Comparison of ENCODE assay signal across 8 mouse cellular contexts in the genomic region with DNA sequence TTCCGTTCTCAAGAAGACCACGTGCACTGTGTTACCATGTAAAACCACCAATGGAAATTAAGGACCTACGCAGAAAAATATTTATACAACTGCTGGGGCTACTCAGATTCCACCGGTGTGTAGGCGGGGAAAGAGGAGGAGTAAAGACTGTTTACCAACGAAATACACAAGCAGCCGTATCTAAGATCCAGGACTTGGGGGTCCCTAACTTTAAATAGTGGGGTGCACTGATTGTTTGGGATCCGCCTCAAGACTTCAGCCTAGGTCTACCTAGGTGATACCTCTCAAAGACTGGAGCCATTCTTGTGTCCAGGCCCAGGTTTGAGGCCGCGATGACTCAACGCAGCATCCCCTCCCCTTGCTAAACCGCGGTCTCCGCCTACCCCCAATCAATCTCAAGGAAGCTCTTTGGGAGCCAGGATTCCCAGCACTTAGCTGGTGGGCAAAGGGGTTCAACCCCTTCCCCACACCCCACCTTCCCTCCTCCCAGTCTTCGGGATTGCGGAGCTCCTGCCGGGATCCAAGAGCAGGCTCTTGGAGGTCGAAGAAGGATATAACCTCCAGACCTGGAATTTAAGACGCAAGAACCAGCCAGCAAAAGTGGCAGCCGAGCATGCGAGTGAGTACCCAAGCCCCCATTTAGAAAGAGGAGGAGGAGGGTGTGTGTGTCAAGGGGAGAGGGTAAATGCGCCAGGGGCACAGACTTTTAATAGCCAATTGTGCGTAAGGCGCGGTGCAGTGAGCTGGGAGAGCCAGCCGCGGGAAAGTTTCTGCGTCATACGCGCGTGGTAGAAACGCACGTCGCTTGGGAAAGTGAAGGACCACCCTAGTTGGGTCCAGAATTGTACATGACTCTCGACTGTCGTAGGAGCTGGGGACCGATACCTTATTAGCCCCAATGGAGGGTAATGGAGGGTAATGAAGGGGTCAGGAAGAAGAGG. TPM values are rescaled to one million over a fixed set of nuclear protein-coding genes. Genes with fewer than 3 reads are reported as not detected.
DNase-seq lines count a peak whose midpoint lies in the region; ATAC-seq and TF ChIP-seq lines count a peak whose summit lies in the region.

No protein-coding gene starts in this region.

- H3K9me3 ChIP-seq in heart, embryonic 10.5 days, result no peaks in the 10 kb centered on the region
- no peaks in the 10 kb centered on the region for H3K9me3 ChIP-seq in liver, embryonic 16.5 days (replicated peaks; ENCODE audit: control insufficient read depth, low read length)

- peaks cover 23% of the 10 kb centered on the region for H3K36me3 ChIP-seq in heart, embryonic 10.5 days
- no peaks in the 10 kb centered on the region for H3K36me3 ChIP-seq in liver, embryonic 16.5 days (ENCODE audit: control insufficient read depth, insufficient read depth)

- H3K4me1 ChIP-seq in heart, embryonic 10.5 days, result peaks cover 30% of the 10 kb centered on the region
- no peaks in the 10 kb centered on the region for H3K4me1 ChIP-seq in liver, embryonic 16.5 days (ENCODE audit: control insufficient read depth, low read depth, low read length)
- peaks cover 21% of the 10 kb centered on the region for H3K4me1 ChIP-seq in olfactory bulb, adult 2 months (ENCODE audit: control insufficient read depth, insufficient read depth, low read length)

- H3K27ac ChIP-seq in heart, embryonic 10.5 days, result peak overlapping the region; percentile 92
- H3K27ac ChIP-seq in liver, embryonic 16.5 days (ENCODE audit: low read length), result no peak overlapping the region
- H3K27ac ChIP-seq in olfactory bulb, adult 2 months (ENCODE audit: insufficient read depth, low read depth, low read length), result peak overlapping the region; percentile 56

- DNase-seq in cerebellum, adult 8-10 months, result peak; percentile 3
- no peak for DNase-seq in cerebellum, postnatal 36 days
- peak; percentile 67 for DNase-seq in embryo, embryonic 11 days
- DNase-seq in heart, embryonic 10.5 days (ENCODE audit: low spot score), result no peak
- DNase-seq in kidney, adult 9 months, result peak; percentile 70

- no peak for ATAC-seq in liver, embryonic 16.5 days (ENCODE audit: low read depth)
- no peak for ATAC-seq in CD4-positive, CD25-positive, alpha-beta regulatory T cell, adult 4 months

- H3K27me3 ChIP-seq in heart, embryonic 10.5 days (ENCODE audit: insufficient read depth, poor library complexity, severe bottlenecking), result peaks cover 11% of the 10 kb centered on the region; the same call in 1 of the 2 replicates
- peaks cover 47% of the 10 kb centered on the region for H3K27me3 ChIP-seq in liver, embryonic 16.5 days (ENCODE audit: control insufficient read depth, insufficient read depth, low read depth, low read length)

- WGBS in heart, embryonic 10.5 days, result under 1% methylated on average over 37 of the region's 37 CpGs
- WGBS in liver, embryonic 16.5 days (ENCODE audit: insufficient replicate concordance), result 2% methylated on average over 37 of the region's 37 CpGs
- 5% methylated on average over 37 of the region's 37 CpGs for WGBS in olfactory bulb, adult 2 months

- H3K4me2 ChIP-seq in liver, embryonic 16.5 days (ENCODE audit: low read depth, low read length), result peak overlapping the region; percentile 48

- H3K4me3 ChIP-seq in heart, embryonic 10.5 days, result peak overlapping the region; percentile 76
- H3K4me3 ChIP-seq in liver, embryonic 16.5 days (ENCODE audit: low read depth, low read length), result peak overlapping the region; percentile 49
- peak overlapping the region; percentile 50 for H3K4me3 ChIP-seq in olfactory bulb, adult 2 months (ENCODE audit: insufficient read depth, low read depth, low read length)

- no peak for TF ChIP-seq CTCF in olfactory bulb, adult 2 months (IDR thresholded peaks at IDR 0.05; ENCODE audit: insufficient read depth, low read depth, low read length)

- no peak for TF ChIP-seq POLR2A in olfactory bulb, adult 2 months (IDR thresholded peaks at IDR 0.05; ENCODE audit: insufficient read depth, low read depth, low read length)

- no peak overlapping the region for H3K9ac ChIP-seq in liver, embryonic 16.5 days (ENCODE audit: low read depth, low read length)

RNA-seq across cellular contexts. Expression of a gene that starts 2.8 kb away (rescaled TPM):
- polyA plus RNA-seq in heart, embryonic 10.5 days (2016; fragmentation: Nextera tagmentation; extraction: Ambion mirVana), result 6.1 and 9.7 TPM in 2 replicates
- polyA plus RNA-seq in liver, embryonic 16.5 days (2015; fragmentation: Nextera tagmentation; extraction: Ambion mirVana), result 0.75 and 1.0 TPM in 2 replicates
- not detected in 2 replicates for polyA plus RNA-seq in olfactory bulb, adult 2 months (2012; ENCODE audit: insufficient read depth, insufficient read length, low replicate concordance, missing spikeins)
- polyA plus RNA-seq in CD4-positive, CD25-positive, alpha-beta regulatory T cell, adult 4 months (2017; shearing (Covaris generic)), result under 1 TPM in 1 of 2 experiments, not detected in 1; 0.09 TPM

Comparison
In these comparisons a context has a peak if more than half of its experiments do, and no peak if none do; other contexts are left out.
1. DNase-seq: peak in cerebellum, adult 8-10 months (single experiment), embryo, embryonic 11 days (single experiment) and kidney, adult 9 months (single experiment); none in cerebellum, postnatal 36 days (0 of 2) and heart, embryonic 10.5 days (single experiment).
2. Peak in every context shown above with its lines, with median percentiles within 50 percentile points of each other: H3K4me3 ChIP-seq.